Mouse (Mus musculus): ENCODE measurements around the gene Them4. TPM values are rescaled to one million over a fixed set of nuclear protein-coding genes. Genes with fewer than 3 reads are reported as not detected.

Gene Them4
- polyA plus RNA-seq, 1 experiment from 2014 or later = 10.1 TPM

GRCm38 (mm10) chr3:94341959-94342422 is 32.1 kb downstream of the Them4 start, which contains the start of gene Them5:
Gene Them5 (plus strand): TSS chr3:94342099.
- WGBS = 64% methylated on average over 3 of the region's 3 CpGs
- H3K4me1 ChIP-seq (replicated peaks) = no peaks in the 10 kb centered on the region
- ATAC-seq (ENCODE audit: insufficient number of reproducible peaks, insufficient read depth, low FRiP score, low TSS enrichment, low read depth) = no peak
- H3K9ac ChIP-seq (replicated peaks) = no peak within 1 kb of the TSS
- H3K27ac ChIP-seq = no peak within 1 kb of the TSS
- no peaks in the 10 kb centered on the region for H3K9me3 ChIP-seq
- no peak within 1 kb of the TSS for H3K4me2 ChIP-seq
- no peaks in the 10 kb centered on the region for H3K36me3 ChIP-seq
- H3K27me3 ChIP-seq = no peaks in the 10 kb centered on the region
- H3K4me3 ChIP-seq (replicated peaks) = no peak within 1 kb of the TSS

GRCm38 (mm10) chr3:94342552-94342951 is 32.7 kb downstream of the Them4 start:
- Histone ChIP-seq H3K9ac (replicated peaks) (no peak overlapping the region), H3K27me3 (no peaks in the 10 kb centered on the region), H3K4me3 (replicated peaks) (no peak overlapping the region), H3K4me2 (no peak overlapping the region), H3K9me3 (no peaks in the 10 kb centered on the region), H3K36me3 (no peaks in the 10 kb centered on the region), H3K27ac (no peak overlapping the region), H3K4me1 (replicated peaks) (no peaks in the 10 kb centered on the region)
- no peak for ATAC-seq (ENCODE audit: insufficient number of reproducible peaks, insufficient read depth, low FRiP score, low TSS enrichment, low read depth)
- 55% methylated on average over 1 of the region's 1 CpGs for WGBS

GRCm38 (mm10) chr3:94344182-94344581 is 34.3 kb downstream of the Them4 start:
- no peak overlapping the region for H3K9ac ChIP-seq (replicated peaks)
- no peaks in the 10 kb centered on the region for H3K36me3 ChIP-seq
- no peak overlapping the region for H3K4me2 ChIP-seq
- WGBS = 82% methylated on average over 2 of the region's 2 CpGs
- no peaks in the 10 kb centered on the region for H3K9me3 ChIP-seq
- 0 out of 2 replicates have a peak, but pooled peaks cover 1% of the 10 kb centered on the region for H3K27me3 ChIP-seq
- H3K27ac ChIP-seq = no peak overlapping the region
- H3K4me1 ChIP-seq (replicated peaks) = no peaks in the 10 kb centered on the region
- no peak for ATAC-seq (ENCODE audit: insufficient number of reproducible peaks, insufficient read depth, low FRiP score, low TSS enrichment, low read depth)
- H3K4me3 ChIP-seq (replicated peaks) = no peak overlapping the region

GRCm38 (mm10) chr3:94344897-94345296 is 35.0 kb downstream of the Them4 start:
- no peak overlapping the region for H3K4me2 ChIP-seq
- 78% methylated on average over 3 of the region's 3 CpGs for WGBS
- ATAC-seq (ENCODE audit: insufficient number of reproducible peaks, insufficient read depth, low FRiP score, low TSS enrichment, low read depth) = no peak

DNA sequence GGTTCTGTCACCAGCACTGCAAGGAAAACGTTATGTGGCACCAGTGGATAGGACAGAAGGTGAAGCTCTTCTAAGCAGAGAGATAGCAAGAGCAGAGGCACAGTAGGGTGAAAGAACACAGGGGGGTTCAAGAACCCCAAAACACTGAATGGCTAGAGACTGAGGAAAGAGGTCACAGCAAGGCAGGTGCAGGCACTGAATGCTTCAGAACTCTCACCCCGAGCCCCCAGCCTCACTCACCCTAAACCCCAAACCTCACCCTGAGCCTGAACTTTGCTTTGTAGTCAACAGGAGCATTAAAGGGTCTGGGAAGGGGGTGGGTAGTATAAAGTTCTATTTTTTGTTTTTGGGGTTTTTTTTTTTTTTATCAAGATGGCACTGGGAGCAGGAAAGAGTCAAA is 38.3 kb downstream of the Them4 start:
- Histone ChIP-seq H3K9ac (replicated peaks) (no peak overlapping the region), H3K4me3 (replicated peaks) (no peak overlapping the region), H3K27me3 (0 out of 2 replicates have a peak, but pooled peaks cover 5% of the 10 kb centered on the region), H3K4me1 (replicated peaks) (no peaks in the 10 kb centered on the region), H3K9me3 (peaks cover 8% of the 10 kb centered on the region; the same call in 1 of the 2 replicates), H3K27ac (no peak overlapping the region), H3K4me2 (no peak overlapping the region), H3K36me3 (no peaks in the 10 kb centered on the region)
- 71% methylated on average over 2 of the region's 2 CpGs for WGBS
- no peak for ATAC-seq (ENCODE audit: insufficient number of reproducible peaks, insufficient read depth, low FRiP score, low TSS enrichment, low read depth)

More at GRCm38 (mm10) chr3:94344897-94345296, 35.0 kb downstream of the Them4 start:
- 0 out of 2 replicates have a peak, but pooled peaks cover 5% of the 10 kb centered on the region for H3K27me3 ChIP-seq
- H3K36me3 ChIP-seq = no peaks in the 10 kb centered on the region
- no peak overlapping the region for H3K9ac ChIP-seq (replicated peaks)
- no peak overlapping the region for H3K4me3 ChIP-seq (replicated peaks)
- H3K4me1 ChIP-seq (replicated peaks) = no peaks in the 10 kb centered on the region
- H3K9me3 ChIP-seq = no peaks in the 10 kb centered on the region
- H3K27ac ChIP-seq = no peak overlapping the region

DNA sequence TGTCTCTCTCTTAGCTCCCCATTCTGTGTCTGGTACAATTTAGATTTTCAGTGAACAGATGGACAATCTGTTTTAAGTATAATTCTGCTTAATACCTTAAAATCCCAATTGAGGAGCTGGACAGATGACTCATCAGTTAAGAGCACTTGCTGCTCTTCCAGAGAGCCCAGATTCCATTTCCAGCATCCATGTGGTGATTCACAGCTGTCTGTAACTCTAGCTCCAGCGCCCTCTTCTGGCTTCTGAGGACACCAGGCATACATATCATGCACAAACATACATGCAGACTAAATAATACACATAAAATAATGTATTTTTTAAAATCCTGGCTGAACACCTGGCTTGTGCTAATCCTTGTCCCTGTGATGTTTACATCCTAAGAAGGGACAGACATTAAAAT is 50.9 kb downstream of the Them4 start:
- Histone ChIP-seq H3K4me3 (replicated peaks) (no peak overlapping the region), H3K9me3 (peaks cover 10% of the 10 kb centered on the region; the same call in 1 of the 2 replicates), H3K27me3 (peaks cover 49% of the 10 kb centered on the region), H3K27ac (no peak overlapping the region), H3K9ac (replicated peaks) (no peak overlapping the region), H3K36me3 (no peaks in the 10 kb centered on the region), H3K4me1 (replicated peaks) (0 out of 2 replicates have a peak, but pooled peaks cover 3% of the 10 kb centered on the region), H3K4me2 (no peak overlapping the region)
- no peak for ATAC-seq (ENCODE audit: insufficient number of reproducible peaks, insufficient read depth, low FRiP score, low TSS enrichment, low read depth)
- 5% methylated on average over 1 of the region's 1 CpGs for WGBS

DNA sequence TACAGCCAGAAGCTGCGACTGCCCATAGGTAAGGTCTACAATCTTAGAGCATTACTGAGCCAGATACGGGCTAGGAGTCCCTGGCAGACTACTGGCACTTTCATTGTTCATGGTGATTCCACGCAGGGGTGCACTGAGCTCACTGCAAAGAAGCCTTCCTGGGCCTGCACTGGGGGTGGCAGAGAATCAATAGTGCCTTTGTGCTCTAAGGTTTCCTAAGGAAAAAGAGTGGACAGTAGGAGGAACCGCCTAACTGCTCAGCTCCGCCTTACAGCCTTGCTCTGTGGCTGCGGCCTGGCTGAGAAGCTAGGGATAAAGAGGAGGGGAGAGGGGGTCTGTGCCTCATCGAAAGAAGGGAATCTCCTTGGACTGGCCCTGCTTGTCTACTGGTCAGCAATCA is 52.2 kb downstream of the Them4 start, which contains the start of gene C2cd4d:
Gene C2cd4d, plus strand, starts transcription at position 301 of the 400 bp plus-strand sequence.
- Histone ChIP-seq H3K9me3 (0 out of 2 replicates have a peak, but pooled peaks cover 5% of the 10 kb centered on the region), H3K36me3 (no peaks in the 10 kb centered on the region), H3K4me2 (peak within 1 kb of the TSS; percentile 89), H3K27me3 (peaks cover 56% of the 10 kb centered on the region), H3K27ac (no peak within 1 kb of the TSS), H3K4me1 (replicated peaks) (0 out of 2 replicates have a peak, but pooled peaks cover 3% of the 10 kb centered on the region), H3K4me3 (replicated peaks) (peak within 1 kb of the TSS; percentile 65), H3K9ac (replicated peaks) (peak within 1 kb of the TSS; percentile 87; the same call in 1 of the 2 replicates)
- ATAC-seq (ENCODE audit: insufficient number of reproducible peaks, insufficient read depth, low FRiP score, low TSS enrichment, low read depth) = no peak
- 60% methylated on average over 7 of the region's 7 CpGs for WGBS

DNA sequence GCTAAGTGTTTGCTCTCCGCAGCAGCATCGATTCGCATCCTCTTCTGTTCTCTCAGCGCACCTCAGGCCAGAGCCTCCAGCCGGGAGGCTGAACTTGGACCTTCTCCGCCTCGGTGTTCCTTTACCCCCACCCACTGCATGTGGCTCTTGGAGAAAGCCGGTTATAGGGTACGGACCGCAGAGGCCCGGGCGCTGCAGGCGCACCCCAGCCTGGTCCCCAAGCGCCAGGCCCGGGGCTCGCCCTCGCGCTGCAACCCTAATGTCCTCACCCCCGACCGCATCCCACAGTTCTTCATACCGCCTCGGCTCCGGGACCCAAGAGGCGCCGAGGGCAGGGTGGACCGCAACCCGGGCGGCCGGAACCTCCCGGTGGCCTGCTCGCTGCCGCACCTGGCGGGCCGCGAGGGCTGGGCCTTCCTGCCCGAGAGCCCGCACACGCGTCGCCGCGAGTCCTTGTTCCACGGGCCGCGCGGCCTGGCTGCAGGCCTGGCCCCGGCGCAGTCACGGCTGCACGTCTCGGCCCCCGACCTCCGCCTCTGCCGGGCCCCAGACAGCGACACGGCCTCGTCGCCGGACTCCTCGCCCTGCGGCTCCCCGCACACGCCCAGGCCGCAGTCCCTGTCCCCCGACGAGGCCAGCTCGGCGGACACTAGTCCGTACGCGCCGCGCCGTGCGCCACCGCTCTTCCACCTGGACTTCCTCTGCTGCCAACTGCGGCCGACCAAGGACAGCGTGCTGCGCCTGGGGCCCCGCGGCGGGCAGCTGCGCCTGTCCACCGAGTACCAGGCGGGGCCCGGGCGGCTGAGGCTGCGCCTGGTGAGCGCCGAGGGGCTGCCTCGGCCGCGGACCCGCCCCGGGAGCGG is 53.6 kb downstream of the Them4 start:
- Histone ChIP-seq H3K4me1 (replicated peaks) (0 out of 2 replicates have a peak, but pooled peaks cover 3% of the 10 kb centered on the region), H3K36me3 (no peaks in the 10 kb centered on the region), H3K27ac (no peak overlapping the region), H3K9ac (replicated peaks) (peak overlapping the region; percentile 87), H3K4me3 (replicated peaks) (peak overlapping the region; percentile 65), H3K9me3 (0 out of 2 replicates have a peak, but pooled peaks cover 5% of the 10 kb centered on the region), H3K27me3 (peaks cover 56% of the 10 kb centered on the region), H3K4me2 (peak overlapping the region; percentile 89)
- WGBS = 5% methylated on average over 97 of the region's 97 CpGs
- ATAC-seq (ENCODE audit: insufficient number of reproducible peaks, insufficient read depth, low FRiP score, low TSS enrichment, low read depth) = peak; percentile 53

DNA sequence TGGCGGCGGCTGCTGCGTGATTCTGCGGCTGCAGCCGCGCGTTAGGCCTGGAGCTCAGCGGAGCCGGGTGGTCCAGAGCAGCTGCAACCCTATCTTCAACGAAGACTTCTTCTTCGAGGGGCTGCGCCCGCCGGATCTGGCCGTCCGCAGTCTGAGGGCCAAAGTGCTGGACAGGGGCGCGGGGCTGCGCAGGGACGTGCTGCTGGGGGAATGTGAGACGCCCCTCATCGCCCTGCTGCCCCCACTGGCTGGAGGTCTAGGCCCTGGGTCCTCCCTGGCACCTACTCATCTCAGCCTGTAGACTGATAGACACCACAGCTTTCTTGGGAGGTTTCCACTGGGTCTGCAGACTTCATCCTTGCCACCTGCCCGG is 54.3 kb downstream of the Them4 start:
- H3K4me2 ChIP-seq = peak overlapping the region; percentile 89
- H3K4me1 ChIP-seq (replicated peaks) = 0 out of 2 replicates have a peak, but pooled peaks cover 3% of the 10 kb centered on the region
- 4% methylated on average over 23 of the region's 23 CpGs for WGBS
- peak overlapping the region; percentile 65 for H3K4me3 ChIP-seq (replicated peaks)
- 0 out of 2 replicates have a peak, but pooled peaks cover 5% of the 10 kb centered on the region for H3K9me3 ChIP-seq
- H3K36me3 ChIP-seq = no peaks in the 10 kb centered on the region
- ATAC-seq (ENCODE audit: insufficient number of reproducible peaks, insufficient read depth, low FRiP score, low TSS enrichment, low read depth) = peak; percentile 42; the same call in 1 of the 2 replicates
- peak overlapping the region; percentile 87 for H3K9ac ChIP-seq (replicated peaks)
- no peak overlapping the region for H3K27ac ChIP-seq
- peaks cover 56% of the 10 kb centered on the region for H3K27me3 ChIP-seq

DNA sequence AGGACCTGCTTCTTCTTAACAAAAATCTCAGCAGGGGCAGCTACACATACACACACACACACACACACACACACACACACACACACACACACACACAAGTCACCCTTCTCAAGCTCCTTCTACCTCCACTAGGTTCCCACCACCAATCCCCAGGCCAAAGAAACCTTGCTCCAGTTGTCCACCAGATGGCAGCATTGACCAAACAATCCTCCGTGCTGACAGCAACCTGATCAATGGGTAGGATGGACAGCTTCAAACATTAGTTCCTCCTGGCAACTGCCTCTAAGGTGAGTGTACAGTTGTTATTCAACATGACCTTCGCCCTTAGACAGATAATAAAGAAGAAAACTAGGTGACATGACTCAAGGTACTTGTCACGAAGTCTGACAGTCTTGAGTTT is 56.9 kb downstream of the Them4 start:
- Histone ChIP-seq H3K4me2 (no peak overlapping the region), H3K36me3 (no peaks in the 10 kb centered on the region), H3K9ac (replicated peaks) (no peak overlapping the region), H3K9me3 (0 out of 2 replicates have a peak, but pooled peaks cover 5% of the 10 kb centered on the region), H3K4me3 (replicated peaks) (no peak overlapping the region), H3K27me3 (peaks cover 47% of the 10 kb centered on the region), H3K27ac (no peak overlapping the region), H3K4me1 (replicated peaks) (peaks cover 8% of the 10 kb centered on the region)
- no peak for ATAC-seq (ENCODE audit: insufficient number of reproducible peaks, insufficient read depth, low FRiP score, low TSS enrichment, low read depth)
- 20% methylated on average over 3 of the region's 3 CpGs for WGBS

DNA sequence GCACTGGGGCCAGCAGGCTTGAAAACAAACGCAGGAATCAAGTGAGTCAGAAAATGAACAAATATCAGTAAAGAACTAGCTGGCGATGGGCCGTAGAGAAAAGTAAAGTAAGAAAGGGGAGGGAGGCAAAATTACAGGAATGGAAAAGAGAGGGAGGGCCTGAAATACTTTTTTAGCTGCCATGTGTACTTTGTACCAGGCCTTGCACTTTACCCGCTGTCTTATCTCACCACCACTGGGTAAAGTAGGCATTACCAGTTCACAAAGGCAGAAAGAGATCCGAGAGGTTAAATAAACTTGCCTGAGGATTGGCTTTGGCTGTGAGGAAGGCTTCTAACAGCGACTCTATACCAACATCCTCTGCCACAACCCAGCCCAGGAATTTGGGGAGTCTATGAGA is 57.6 kb downstream of the Them4 start:
- H3K4me3 ChIP-seq (replicated peaks) = no peak overlapping the region
- H3K27me3 ChIP-seq = peaks cover 43% of the 10 kb centered on the region

More for the DNA sequence above, 57.6 kb downstream of the Them4 start:
- no peak for ATAC-seq (ENCODE audit: insufficient number of reproducible peaks, insufficient read depth, low FRiP score, low TSS enrichment, low read depth)
- Histone ChIP-seq H3K9me3 (0 out of 2 replicates have a peak, but pooled peaks cover 5% of the 10 kb centered on the region), H3K27ac (no peak overlapping the region), H3K4me1 (replicated peaks) (peaks cover 14% of the 10 kb centered on the region), H3K36me3 (no peaks in the 10 kb centered on the region), H3K9ac (replicated peaks) (no peak overlapping the region), H3K4me2 (no peak overlapping the region)
- WGBS = 86% methylated on average over 6 of the region's 6 CpGs
